Mouse (Mus musculus): Measurements from ENCODE around the gene Elavl4.

Elavl4 gene

DNA sequence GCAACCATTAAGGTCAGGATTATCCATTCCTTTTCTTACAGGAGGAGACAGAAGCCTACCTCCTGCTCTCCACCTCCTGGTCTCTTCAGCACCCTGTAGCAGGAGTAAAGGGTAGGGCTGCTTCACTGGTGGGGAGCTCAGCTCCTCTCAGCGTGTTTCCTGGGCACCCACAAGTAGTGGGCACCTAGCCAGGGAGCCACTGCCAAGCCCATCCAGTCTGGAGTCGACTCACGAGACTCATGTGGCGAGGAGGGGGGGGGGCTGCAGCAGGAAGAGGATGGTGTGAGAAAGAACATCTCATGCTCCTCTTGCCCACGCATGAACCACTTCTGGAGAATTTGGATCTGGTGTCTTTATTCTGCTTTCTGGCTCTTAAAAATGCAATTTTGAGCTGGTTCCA lies 186.5 kb downstream of the Elavl4 start:
- intact Hi-C loops (cut with DNase I), result no loop called here

DNA sequence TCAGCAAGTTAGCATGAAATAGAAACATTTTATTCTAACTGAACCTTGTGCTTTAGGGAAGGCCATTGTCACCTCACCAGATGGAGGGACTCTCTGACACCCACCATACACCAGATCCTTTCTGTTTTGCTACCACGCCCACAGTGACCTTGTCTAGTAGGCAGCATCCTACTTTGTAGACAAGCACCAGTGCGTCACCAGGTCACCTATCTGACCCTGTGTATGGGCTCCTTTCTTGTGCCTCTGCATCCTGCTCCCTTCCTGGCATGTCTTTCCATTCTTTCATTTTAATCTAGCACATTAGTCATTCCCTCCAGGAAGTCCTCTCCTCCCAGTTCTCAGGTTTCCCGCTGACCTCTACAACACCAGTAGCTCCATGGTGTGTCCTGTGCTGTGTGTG lies 190.1 kb downstream of the Elavl4 start:
- intact Hi-C loops (cut with DNase I), result no loop called here

DNA sequence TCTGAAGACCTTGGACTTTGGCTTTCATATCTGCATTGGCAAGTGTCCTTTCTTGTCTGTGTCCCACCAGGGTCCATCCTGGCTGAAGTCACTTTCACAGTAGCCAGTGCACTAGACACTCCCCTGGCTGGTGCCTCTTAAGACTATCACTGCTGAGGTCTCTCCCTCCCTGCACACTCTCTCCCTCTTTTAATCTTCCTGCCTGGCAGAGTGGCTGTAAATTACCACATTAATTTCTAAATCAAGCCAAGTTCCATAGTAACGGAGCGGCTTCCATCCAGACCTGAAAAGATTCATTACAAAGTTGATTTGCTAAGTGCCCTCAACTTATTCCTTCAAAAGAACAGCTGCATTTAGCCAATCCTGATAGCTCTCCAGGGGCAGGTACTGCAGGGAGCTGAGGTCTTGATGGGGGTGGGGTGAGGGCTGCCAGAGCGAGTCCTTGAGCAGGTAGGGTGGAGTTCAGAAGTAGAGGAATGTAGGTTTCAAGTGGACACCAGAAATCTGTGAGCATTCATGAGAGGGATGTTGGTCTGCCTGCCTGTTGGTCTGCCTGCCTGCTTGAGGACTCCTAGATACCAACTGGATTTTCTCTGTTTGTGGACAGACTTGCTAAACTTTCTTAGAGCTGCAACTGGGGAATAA lies 194.1 kb downstream of the Elavl4 start:
- intact Hi-C loops (cut with DNase I), result no loop called here

DNA sequence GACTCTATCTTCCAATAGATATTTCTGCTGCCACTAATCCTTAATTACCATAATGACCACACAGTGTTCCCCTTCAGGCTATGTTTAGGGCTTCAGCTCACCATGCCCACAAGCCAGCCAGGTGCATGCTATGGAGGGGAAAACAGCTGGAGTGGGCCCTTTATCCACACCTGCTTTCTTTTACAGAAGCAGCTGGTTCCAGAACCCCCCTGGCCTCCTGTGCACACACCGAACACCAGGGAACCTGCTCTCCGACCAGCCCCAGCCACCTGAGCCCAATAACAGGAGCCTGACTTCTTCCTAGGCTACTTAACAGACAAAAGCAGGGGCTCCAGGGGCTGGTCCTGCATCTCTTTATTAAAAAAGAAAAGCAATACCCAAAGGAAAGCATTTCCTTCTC lies 195.8 kb downstream of the Elavl4 start:
- intact Hi-C loops (cut with DNase I), result no loop called here

Data from adrenal gland (tissue).